Mouse (Mus musculus): ENCODE measurements around the gene Gm10376.
"Not testable (repeated sequence)": the region's sequence is repeated elsewhere in the genome, so short reads cannot be mapped to it uniquely, and the experiment has no call there.

The Gm10376 gene

GRCm38 (mm10) chr14:43015528-43015927, at the start of gene Gm10376:
Gene Gm10376 (minus strand): TSS chr14:43015628.
- DNase-seq (ENCODE audit: low spot score): not testable (repeated sequence)

GRCm38 (mm10) chr14:43060179-43060578, 44.8 kb upstream of the Gm10376 start:
- DNase-seq (ENCODE audit: low spot score): not testable (repeated sequence)

GRCm38 (mm10) chr14:43058063-43058462, 42.6 kb upstream of the Gm10376 start:
- not testable (repeated sequence) for DNase-seq (ENCODE audit: low spot score)

- DNase-seq (ENCODE audit: low spot score): not testable (repeated sequence)
Observed at GRCm38 (mm10) chr14:42993524-42993923, 21.9 kb downstream of the Gm10376 start, which contains the start of gene Gm8082. Gene Gm8082 (minus strand): TSS chr14:42993624.

Measured in lung, postnatal 25 days (tissue).